Mouse (Mus musculus): ENCODE data around the gene Fancd2.

The Fancd2 gene

GRCm38 (mm10) chr6:113523420-113523819 is 8.1 kb upstream of the Fancd2 start:
- DNase-seq, result no peak

DNA sequence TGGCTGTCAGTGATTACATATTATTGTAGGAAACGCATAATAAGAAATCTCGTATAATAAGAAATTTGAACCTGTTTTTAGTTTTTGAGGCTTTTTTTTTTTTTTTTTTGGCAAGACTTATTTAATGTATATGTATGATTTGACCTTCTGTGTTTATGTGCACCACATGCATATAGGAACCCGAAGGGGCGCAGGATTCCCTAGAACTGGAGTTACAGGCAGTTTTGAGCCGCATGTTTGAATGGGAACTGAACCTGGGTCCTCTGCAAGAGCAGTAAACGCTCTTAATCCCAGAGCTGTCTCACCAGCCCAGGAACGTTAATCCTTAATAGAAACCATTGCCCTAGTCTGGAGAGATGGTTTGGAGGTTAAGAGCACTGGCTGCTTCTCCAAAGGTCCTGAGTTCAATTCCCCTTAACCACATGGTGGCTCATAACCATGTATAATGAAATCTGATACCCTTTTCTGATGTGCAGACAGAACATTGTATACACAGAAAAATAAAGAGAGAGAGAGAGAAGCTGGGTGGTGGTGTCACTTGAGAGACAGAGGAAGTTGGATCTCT is 440 bp downstream of the Fancd2 start:
- DNase-seq, result peak; percentile 14

DNA sequence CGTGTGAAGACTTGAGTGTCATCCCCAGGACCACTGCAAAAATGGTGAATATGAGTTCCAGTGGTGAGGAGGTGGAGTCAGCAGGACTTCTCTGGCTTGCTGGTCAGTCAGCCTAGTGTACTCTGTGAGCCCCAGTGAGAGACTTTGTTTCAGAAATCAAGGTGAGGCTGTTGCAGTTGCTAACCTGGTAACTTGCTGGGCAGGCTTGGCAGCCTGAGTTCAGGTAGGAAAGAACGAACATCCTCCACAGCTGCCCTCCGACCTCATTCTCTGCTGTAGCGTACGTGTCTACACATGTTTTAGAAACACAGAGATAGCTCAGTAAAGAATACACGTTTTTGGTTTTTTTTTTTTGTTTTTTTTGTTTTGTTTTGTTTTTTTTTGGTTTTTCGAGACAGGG is 3.4 kb downstream of the Fancd2 start:
- DNase-seq, result no peak

GRCm38 (mm10) chr6:113541610-113542009 is 10.1 kb downstream of the Fancd2 start:
- no peak for DNase-seq

- DNase-seq, result no peak
These were observed 12.5 kb downstream of the Fancd2 start for GRCm38 (mm10) chr6:113543906-113544481.

- no peak for DNase-seq
These were observed 28.3 kb downstream of the Fancd2 start for GRCm38 (mm10) chr6:113559736-113560135.

- DNase-seq, result no peak
These were observed 33.1 kb downstream of the Fancd2 start for GRCm38 (mm10) chr6:113564557-113564956.

DNA sequence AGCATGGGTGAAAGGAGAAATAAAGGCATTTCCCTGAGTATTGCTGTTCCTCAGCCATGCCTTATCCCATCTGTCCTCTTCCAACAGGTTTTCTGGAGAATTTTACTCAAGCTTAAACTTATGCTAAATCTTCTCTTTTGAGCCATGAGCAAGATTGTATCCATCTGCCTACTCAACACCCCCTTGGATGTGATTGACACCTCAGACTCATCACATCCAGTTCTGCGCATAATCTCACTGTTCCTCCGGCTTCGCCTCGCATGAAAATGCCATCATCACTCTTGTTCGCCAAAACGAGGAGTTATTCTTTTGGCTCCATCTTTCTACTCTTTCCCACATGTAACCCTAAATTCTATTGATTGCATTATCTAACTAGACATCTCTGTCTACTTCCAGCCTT is 44.6 kb downstream of the Fancd2 start:
- no peak for DNase-seq

GRCm38 (mm10) chr6:113579306-113579705 is 47.8 kb downstream of the Fancd2 start:
- peak; percentile 56 for DNase-seq

DNA sequence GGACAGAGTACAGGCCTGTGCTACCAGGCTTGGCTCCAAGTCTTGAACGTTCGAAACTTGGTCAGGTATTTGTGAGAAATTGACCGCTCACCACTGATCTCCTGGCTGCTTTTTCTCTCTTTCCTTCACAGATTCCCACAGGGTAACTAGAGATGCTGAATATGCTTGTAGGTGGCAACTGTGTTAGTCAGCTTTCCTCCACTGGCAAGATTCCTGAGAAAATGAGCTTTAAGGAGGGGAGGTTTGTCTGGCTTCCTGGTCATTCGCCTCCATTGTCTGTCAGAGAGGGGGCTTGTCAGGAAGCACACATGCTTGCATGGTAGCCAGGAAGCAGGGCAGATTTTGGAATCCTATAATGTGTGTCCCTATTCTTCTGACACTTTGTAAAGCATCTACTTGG is 51.5 kb downstream of the Fancd2 start:
- DNase-seq, result no peak

DNA sequence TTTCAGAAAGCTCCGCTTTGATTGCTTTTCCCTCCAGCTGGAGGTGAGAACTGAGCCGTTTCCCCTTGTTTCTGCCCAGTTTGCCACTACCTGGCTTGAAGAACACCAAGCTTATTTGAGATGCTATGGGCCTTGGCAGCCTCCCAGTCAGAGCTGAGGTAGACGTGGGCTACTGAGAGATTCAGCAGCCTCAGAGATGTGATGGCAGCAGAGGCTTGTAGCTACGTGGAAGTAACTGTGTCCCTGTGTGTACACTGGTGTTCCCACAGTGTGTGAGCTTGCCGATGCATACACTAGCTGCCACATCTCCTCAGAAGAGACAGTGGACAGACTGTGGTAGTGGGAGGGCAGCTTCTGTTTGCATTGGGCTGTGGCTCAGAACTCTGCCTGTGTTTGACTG is 53.6 kb downstream of the Fancd2 start:
- no peak for DNase-seq

GRCm38 (mm10) chr6:113586466-113587183 is 55.1 kb downstream of the Fancd2 start:
- no peak for DNase-seq

- DNase-seq, result no peak
These were observed 61.2 kb downstream of the Fancd2 start for GRCm38 (mm10) chr6:113592637-113593036.

DNA sequence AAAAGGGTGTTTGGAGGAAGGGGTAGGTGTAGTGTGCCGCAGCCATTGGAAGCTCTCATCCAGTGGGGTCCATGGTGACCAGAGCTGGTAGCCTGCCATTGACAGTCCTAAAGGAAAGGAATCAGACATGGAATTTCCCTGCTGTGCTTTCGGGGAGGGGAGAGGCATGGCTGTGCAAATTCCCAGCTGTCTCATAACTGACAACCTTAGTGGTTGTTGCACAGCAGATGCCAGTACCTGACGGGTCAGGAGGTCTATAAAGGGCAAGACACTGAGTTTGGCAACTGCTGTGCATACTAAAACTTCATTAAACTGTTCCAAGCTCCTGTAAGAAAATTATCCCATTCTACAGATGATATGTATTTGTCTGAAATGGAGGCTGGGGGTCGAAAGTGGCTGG is 66.5 kb downstream of the Fancd2 start:
- DNase-seq, result no peak

DNA sequence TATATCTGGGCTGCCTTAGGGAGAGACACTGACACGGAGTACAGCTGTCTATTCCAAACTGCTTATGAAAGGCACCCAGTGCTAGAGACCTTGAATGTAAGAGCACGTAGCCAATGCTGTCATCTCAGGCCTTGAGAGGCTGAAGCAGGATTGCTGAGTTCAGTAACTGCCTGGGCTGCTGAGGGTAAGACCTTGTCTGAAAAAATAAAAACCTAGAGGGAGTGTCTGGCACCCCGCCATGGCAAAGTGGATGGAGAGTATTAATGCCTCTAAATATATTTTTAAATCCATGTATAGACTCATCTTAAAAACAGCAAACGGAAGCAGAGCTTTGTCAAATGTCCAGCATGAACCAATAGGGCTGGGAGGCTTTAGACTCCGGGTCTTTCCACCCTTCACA is 68.4 kb downstream of the Fancd2 start:
- DNase-seq, result no peak

DNA sequence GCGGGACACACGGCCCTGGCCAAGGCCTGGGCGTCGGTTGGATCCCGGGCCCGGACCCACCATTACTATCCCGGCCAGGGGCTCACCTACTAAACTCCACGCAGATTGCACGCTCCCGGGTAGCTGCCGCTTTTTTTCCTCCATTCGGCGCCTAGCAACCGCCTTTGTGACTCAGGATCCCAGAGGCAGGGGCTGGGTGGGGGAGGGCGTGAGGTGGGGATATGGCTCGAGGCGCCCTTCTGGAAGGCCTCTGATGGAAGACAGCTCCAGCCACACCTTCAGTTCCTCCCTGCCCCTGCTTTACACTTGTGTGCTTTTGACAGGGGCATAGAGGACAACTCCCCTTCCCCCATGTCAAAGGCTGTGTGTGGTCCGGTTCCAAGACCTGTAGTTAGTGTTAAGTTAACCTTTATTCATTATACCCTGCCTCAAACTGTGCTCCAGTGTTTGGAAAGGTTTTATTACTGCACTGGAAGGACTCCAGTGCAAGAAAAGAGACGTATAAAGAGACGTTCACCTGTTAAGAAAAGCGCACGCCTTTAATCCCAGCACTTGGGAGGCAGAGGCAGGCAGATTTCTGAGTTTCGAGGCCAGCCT is 69.2 kb downstream of the Fancd2 start, which contains the start of gene Fancd2os:
TSS of gene Fancd2os (minus strand) at position 173 of the 597 bp plus-strand sequence.
- DNase-seq, result peak; percentile 12

GRCm38 (mm10) chr6:113602821-113603220 is 71.3 kb downstream of the Fancd2 start:
- no peak for DNase-seq

DNA sequence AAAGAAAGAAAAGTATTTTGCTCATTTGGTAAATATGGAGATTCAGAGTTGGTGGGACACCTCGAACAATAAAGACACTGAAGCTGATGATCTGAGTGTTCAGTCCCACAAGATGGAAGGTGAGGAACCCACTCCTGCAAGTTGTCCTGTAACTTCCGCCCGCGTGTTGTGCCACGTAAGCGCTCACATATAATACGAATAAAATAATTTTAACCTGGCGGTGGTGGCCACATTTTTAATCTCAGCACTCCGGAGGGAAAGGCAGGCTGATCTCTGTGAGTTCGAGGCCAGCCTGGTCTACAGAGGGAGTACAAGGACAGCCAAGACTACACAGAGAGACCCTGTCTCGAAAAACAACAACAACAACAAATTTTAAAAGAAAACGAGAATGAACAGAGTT is 72.5 kb downstream of the Fancd2 start:
- DNase-seq, result no peak

GRCm38 (mm10) chr6:113604432-113605223 is 73.1 kb downstream of the Fancd2 start, which contains the start of gene Brk1:
Brk1 (plus strand) TSS chr6:113604772.
- DNase-seq, result peak; percentile 91

GRCm38 (mm10) chr6:113605224-113605545 is 73.7 kb downstream of the Fancd2 start:
- DNase-seq, result no peak

DNA sequence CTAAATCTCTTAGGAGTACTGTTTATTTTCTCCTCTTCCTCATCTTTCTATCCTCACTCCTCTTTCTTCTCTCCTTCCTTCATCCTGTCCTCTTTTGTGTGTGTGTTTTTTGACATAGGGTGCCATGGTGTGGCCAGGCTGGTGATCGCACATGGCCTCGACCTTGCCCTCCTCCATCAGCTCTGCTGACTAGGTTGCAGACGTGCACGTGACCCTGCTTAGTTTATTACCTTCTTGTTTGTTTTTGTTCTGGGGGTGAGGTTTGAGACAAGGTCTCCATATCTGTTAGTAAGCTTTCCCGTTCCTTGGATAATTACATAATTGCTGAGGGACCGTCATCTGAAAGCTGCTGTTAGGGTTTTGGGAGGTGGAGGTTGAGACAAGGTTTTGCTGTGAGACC is 77.4 kb downstream of the Fancd2 start:
- DNase-seq, result no peak

DNA sequence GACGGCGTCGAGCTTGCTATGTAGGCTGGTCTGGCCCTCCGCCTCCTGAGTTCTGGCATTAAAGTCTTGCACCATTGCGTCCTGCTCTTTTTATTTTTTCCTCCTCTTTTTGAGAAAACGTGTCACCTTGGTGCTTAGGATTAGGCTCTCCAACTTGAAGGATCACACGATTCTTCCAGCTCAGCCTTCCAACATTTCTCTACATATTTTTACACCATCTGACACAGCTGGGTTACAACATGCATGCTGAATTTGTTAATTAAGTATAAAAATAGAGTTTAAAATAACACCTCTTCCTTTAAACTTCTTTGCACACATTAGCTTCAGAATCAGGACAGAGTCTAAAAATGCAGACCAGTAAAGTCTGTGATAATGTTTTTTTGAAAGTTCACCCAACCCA is 77.8 kb downstream of the Fancd2 start:
- no peak for DNase-seq

DNA sequence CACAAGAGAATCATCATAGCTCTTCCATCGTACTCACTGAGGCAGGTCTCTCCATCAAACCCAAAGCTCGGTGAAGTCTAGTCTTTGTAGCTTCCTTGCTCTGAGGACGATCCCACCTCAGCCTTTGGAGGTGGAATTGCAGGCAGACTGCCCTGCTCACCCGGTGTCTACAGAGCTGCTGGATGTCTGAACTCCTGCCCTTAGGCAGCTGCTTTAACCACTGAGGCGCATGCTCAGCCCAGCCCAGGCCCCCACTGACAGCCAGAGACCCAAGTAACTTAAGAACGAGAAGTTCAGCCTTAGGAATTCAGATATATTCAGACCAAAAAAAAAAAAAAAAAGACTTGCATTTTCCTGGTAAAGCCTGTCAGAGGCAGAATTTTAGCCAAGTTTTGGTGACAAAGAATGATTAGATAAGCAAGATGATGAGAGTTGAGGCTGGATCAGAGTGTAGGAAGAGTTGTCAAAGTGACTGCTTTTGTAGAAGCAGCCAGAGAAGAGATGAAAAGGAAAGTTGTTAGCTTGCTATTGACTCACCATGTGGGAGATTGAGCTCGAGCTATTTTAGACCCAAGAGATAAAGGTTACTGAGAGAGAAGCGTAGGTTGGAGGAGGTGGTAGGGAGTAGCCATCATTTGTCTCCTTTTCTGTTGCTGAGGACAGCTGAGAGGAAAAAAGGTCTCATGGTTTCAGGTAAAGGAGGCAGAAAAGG is 80.9 kb downstream of the Fancd2 start:
- no peak for DNase-seq

Measured in retina, postnatal 1 day (tissue).